Mouse (Mus musculus) testis, postnatal 14 days (tissue): ENCODE results near the gene Hist1h1t.
A peak's percentile ranks its signal among the peaks of the same experiment; 100 is the strongest.

Experiments
- DNase-seq: peaks from one replicate; pipeline ENCODE4 v3.0.0; 2021; ENCODE audit warnings: low spot score

The Hist1h1t gene

DNA sequence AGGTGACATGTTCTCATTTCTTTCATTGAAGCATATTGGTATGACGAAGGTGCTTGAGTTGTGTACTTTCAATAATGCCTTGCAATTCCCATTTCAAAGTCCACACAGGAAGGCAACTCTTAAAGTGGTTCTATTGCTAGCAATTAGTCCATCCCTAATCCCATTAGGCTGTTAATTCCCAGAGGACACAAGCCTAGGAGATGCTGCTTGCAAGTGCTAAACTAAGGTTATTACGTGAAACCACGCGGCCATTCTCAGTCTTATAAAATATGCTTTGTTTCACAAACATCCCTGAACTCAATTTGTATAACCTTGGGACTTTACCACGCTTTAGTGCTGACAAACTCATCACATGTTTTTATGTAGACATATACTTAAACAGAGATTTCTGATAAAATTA, 41.5 kb downstream of the Hist1h1t start:
- no peak for DNase-seq

DNA sequence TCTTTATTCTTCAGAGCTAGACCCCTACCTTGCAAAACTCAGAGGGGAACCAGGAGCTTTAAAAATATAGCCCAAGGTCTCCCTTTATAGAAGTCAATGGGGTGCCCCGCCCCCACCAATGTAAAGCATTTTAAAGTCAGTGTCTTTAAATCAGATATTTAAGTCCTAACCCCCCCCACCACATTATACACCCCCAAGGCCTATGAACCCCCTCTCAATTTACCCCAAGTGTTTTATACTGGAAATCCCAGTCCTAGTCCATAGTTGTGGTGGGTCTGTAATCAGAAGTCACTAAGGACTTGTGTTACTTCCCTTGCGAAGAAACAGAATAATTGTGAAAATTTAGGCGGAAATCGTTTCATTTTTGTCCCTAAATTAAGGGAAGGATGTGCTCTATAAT, 42.4 kb downstream of the Hist1h1t start:
- no peak for DNase-seq

- DNase-seq = peak; percentile 96
These were observed 43.1 kb downstream of the Hist1h1t start, which contains the start of gene Hist1h1c for GRCm38 (mm10) chr13:23738677-23739068. Gene Hist1h1c, plus strand, starts transcription at chr13:23738808.

DNA sequence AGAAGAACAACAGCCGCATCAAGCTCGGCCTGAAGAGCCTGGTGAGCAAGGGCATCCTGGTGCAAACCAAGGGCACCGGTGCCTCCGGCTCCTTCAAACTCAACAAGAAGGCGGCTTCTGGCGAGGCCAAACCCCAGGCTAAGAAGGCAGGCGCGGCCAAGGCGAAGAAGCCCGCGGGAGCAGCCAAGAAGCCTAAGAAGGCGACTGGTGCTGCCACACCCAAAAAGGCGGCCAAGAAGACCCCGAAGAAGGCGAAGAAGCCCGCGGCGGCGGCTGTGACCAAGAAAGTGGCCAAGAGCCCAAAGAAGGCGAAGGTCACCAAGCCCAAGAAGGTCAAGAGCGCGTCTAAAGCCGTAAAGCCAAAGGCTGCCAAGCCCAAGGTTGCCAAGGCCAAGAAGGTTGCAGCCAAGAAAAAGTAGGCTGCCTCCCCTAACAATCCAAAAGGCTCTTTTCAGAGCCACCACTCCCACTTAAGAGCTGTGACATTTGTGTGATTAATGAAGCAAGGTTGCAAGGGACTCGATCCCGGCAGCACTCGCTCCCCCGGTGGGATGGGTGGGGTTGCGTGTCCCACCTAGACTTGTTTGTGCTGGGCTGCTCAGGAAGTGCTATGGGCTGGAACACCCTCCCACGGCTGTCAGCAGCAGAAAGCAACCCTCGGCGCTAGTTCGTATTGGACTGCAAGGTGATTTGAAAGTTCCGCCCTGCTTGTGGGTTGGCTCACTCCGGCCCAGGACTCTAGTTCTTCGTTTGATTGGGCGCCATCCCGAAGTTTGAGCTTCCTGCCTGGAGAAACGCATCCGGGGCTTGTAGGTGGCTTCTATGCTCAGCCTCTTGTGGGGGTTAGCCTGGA, 43.7 kb downstream of the Hist1h1t start:
- peak; percentile 93 for DNase-seq

DNA sequence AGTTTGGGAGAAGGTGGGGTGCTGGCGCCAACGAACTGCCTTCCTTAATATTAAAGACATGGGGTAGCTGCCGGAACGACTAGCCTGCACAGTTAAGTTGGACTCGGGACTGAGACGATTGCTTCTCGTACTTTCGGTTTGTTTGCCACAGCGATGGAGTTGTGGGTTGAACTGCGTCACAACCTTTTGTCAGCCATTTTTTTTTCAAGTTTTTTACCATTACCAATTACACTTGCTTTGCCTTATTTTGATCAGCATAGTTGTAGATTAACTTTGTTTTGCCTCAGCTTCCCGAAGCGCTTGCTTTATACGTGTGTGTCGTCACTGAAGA, 44.3 kb downstream of the Hist1h1t start:
- no peak for DNase-seq

GRCm38 (mm10) chr13:23740256-23740840, 44.7 kb downstream of the Hist1h1t start:
- DNase-seq = no peak

DNA sequence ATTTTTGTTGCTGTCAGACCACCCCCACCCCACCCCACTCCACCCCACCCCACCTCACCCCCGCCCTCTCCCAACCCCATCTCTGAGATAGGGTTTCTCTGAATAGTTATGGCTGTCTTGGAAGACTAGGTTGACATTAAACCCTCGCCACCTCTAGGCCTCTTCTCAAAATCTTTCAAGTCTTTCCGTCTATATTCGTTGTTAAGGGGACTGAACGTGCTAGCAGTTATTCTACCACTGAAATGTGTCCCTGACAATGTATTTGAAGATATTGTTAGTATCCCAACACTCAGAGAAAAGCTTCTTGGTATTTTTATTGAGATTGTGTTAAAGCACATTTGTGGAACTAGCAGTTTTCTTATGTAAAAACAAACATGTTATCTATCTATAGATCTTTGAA, 45.3 kb downstream of the Hist1h1t start:
- DNase-seq = no peak

- DNase-seq = no peak
These were observed 46.4 kb downstream of the Hist1h1t start for GRCm38 (mm10) chr13:23742007-23742406.

DNA sequence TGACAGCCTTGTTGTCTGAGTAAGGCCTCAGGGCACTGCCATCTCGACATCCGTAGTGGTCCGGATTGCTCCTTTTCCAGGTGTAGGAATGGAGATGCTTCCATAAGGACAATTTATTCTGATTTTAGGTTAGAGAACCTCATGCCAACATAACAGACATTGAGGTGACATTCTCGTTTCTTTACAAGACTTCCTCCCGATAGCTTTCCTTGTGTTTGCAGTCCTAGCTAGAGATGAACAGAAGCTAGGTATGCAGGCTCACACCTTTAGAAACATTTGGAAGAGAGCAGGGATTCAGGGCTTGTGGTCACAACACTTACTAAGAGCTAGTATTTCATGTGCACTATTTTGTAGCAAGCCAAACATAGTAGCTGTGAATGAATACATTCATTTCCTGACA, 47.6 kb downstream of the Hist1h1t start:
- DNase-seq = no peak

- no peak for DNase-seq
These were observed 48.3 kb downstream of the Hist1h1t start for GRCm38 (mm10) chr13:23743963-23744362.

DNA sequence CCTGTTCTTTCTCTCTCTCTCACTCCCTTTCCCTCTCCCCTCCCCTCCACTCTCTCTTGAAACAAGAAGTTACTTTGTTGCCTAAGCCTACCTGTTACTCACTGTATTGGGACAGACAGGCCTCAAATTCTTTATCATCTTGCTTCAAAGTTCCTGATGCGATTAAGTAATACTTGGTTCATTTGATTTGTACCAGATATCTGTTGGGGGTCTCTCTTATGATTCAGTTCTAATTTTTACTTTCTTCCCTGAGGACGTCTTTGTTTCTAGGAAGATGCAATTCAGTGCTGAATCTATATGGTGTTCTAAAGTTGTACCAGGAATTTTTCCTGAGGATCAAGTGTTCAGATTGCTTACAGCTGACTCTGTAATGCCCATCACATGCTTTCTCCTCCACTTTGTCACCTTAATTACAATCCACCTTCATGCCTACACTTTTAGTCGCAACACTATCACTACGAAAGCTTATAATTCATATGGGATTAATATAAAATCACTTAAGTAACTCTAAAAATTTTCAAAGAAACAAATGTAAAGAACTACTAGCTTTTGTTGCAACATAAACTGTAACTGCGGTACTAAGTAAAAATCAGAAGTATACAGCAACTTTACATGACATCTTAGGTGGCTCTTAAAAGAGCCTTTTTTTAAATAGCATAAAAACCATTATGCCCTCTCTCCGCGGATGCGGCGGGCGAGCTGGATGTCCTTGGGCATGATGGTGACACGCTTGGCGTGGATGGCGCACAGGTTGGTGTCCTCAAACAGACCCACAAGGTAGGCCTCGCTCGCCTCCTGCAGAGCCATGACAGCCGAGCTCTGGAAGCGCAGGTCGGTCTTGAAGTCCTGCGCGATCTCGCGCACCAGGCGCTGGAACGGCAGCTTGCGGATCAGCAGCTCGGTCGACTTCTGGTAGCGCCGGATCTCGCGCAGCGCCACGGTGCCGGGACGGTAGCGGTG, 49.1 kb downstream of the Hist1h1t start:
- no peak for DNase-seq

- peak; percentile 84 for DNase-seq
These were observed 50.0 kb downstream of the Hist1h1t start, which contains the start of gene Hist1h3c for GRCm38 (mm10) chr13:23745381-23746161. Gene Hist1h3c, minus strand, starts transcription at chr13:23745602.
